Mouse (Mus musculus): ENCODE results near the gene Aim2. TPM values are rescaled to one million over a fixed set of nuclear protein-coding genes. Genes with fewer than 3 reads are reported as not detected.
"Not testable (repeated sequence)": the region's sequence is repeated elsewhere in the genome, so short reads cannot be mapped to it uniquely, and the experiment has no call there.

Gene Aim2
- total RNA-seq, 2 experiments from 2014 or later = 68.1 to 91.8 TPM

GRCm38 (mm10) chr1:173450621-173451020 lies 99.9 kb downstream of the Aim2 start:
- ATAC-seq (ENCODE audit: poor library complexity, severe bottlenecking) = no peak

GRCm38 (mm10) chr1:173451665-173452064 lies 101.0 kb downstream of the Aim2 start:
- ATAC-seq (ENCODE audit: poor library complexity, severe bottlenecking) = peak; percentile 88

GRCm38 (mm10) chr1:173456139-173456754 lies 105.6 kb downstream of the Aim2 start:
- peak; percentile 76 for ATAC-seq (ENCODE audit: poor library complexity, severe bottlenecking)

GRCm38 (mm10) chr1:173456761-173457160 lies 106.1 kb downstream of the Aim2 start:
- ATAC-seq (ENCODE audit: poor library complexity, severe bottlenecking) = no peak

- ATAC-seq (ENCODE audit: poor library complexity, severe bottlenecking) = not testable (repeated sequence)
These were observed 129.9 kb downstream of the Aim2 start for GRCm38 (mm10) chr1:173480399-173481181.

GRCm38 (mm10) chr1:173481182-173481574 lies 130.5 kb downstream of the Aim2 start:
- ATAC-seq (ENCODE audit: poor library complexity, severe bottlenecking) = 0 out of 2 replicates have a peak, but pooled peaks have one; percentile 12

GRCm38 (mm10) chr1:173490812-173491480 lies 140.3 kb downstream of the Aim2 start, which contains the start of gene Ifi206:
Gene Ifi206 (minus strand): TSS chr1:173491041.
- ATAC-seq (ENCODE audit: poor library complexity, severe bottlenecking) = peak; percentile 92

- ATAC-seq (ENCODE audit: poor library complexity, severe bottlenecking) = peak; percentile 11; the same call in 1 of the 2 replicates
These were observed 140.8 kb downstream of the Aim2 start for GRCm38 (mm10) chr1:173491483-173491882.

GRCm38 (mm10) chr1:173510595-173510994 lies 159.9 kb downstream of the Aim2 start:
- ATAC-seq (ENCODE audit: poor library complexity, severe bottlenecking) = not testable (repeated sequence)

Other genes starting within 250 kb of the Aim2 start
- not detected in 2 replicates for gene Olfr1408, start 213.5 kb upstream of the Aim2 start, total RNA-seq (2015)
- gene Olfr1408, start 213.5 kb upstream of the Aim2 start, total RNA-seq (2017) = not detected in 2 replicates
- gene Olfr1406, start 160.2 kb upstream of the Aim2 start, total RNA-seq (2015) = not detected in 2 replicates
- gene Olfr1406, start 160.2 kb upstream of the Aim2 start, total RNA-seq (2017) = not detected in 2 replicates
- not detected in 2 replicates for gene Olfr218, start 153.1 kb upstream of the Aim2 start, total RNA-seq (2015)
- gene Olfr218, start 153.1 kb upstream of the Aim2 start, total RNA-seq (2017) = not detected in 2 replicates
- not detected in 2 replicates for gene Olfr1404, start 138.5 kb upstream of the Aim2 start, total RNA-seq (2015)
- gene Olfr1404, start 138.5 kb upstream of the Aim2 start, total RNA-seq (2017) = not detected in 2 replicates
- gene Fcer1a, start 123.7 kb upstream of the Aim2 start, total RNA-seq (2015) = 93.0 and 93.6 TPM in 2 replicates
- 38.5 and 59.0 TPM in 2 replicates for gene Fcer1a, start 123.7 kb upstream of the Aim2 start, total RNA-seq (2017)
- not detected in 2 replicates for gene Olfr418, start 84.9 kb upstream of the Aim2 start, total RNA-seq (2015)
- not detected in 2 replicates for gene Olfr418, start 84.9 kb upstream of the Aim2 start, total RNA-seq (2017)
- not detected in 2 replicates for gene Mptx2, start 73.1 kb upstream of the Aim2 start, total RNA-seq (2015)
- not detected in 2 replicates for gene Mptx2, start 73.1 kb upstream of the Aim2 start, total RNA-seq (2017)
- gene Ackr1, start 17.1 kb upstream of the Aim2 start, total RNA-seq (2015) = 1.0 and 1.8 TPM in 2 replicates
- gene Ackr1, start 17.1 kb upstream of the Aim2 start, total RNA-seq (2017) = 0.40 and 1.0 TPM in 2 replicates
- gene Cadm3, start 16.8 kb downstream of the Aim2 start, total RNA-seq (2015) = 1.5 and 2.1 TPM in 2 replicates
- gene Cadm3, start 16.8 kb downstream of the Aim2 start, total RNA-seq (2017) = 0.51 and 5.2 TPM in 2 replicates
- gene Ifi206, start 140.2 kb downstream of the Aim2 start, total RNA-seq (2015) = 13.1 and 17.8 TPM in 2 replicates
- 2.4 and 3.1 TPM in 2 replicates for gene Ifi206, start 140.2 kb downstream of the Aim2 start, total RNA-seq (2017)
- gene Ifi214, start 185.1 kb downstream of the Aim2 start, total RNA-seq (2015) = 1.8 and 2.3 TPM in 2 replicates
- 1.1 and 1.9 TPM in 2 replicates for gene Ifi214, start 185.1 kb downstream of the Aim2 start, total RNA-seq (2017)
- gene Ifi213, start 248.4 kb downstream of the Aim2 start, total RNA-seq (2015) = 26.1 and 30.0 TPM in 2 replicates
- gene Ifi213, start 248.4 kb downstream of the Aim2 start, total RNA-seq (2017) = 20.0 and 30.5 TPM in 2 replicates

Data from megakaryocyte, adult 5-6 weeks (primary cell).